Mouse (Mus musculus): ENCODE measurements around the gene Ston2.

DNA sequence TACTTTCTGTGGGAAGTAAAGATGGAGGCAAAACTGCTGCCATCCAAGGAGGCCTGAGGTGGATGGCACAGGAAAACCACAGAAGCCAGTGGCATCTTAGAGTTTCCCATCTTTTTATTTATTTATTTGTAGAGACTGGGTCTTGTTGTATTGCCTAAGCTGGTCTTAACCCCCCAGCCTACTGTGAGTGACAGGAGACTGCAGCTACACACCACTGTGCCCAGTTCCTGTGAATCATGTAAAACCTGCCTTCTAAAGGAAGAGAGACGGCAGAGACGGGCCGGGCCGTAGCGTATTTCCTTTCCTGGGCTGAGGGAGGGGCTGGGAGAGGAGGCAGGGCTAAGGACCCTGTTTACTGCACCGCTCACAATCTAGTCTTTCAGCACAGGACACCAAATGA, 19.6 kb upstream of the Ston2 start:
- TF ChIP-seq CTCF (IDR thresholded peaks at IDR 0.05; ENCODE audit: low read depth) (no peak), EP300 (IDR thresholded peaks at IDR 0.05; ENCODE audit: low read depth) (no peak)
